Mouse (Mus musculus) fibroblast of lung, adult 2 months (primary cell): ENCODE measurements around the gene Slc43a1.
"Not testable (repeated sequence)": the region's sequence is repeated elsewhere in the genome, so short reads cannot be mapped to it uniquely, and the experiment has no call there.

Experiments used
- DNase-seq: peaks from one replicate; pipeline ENCODE4 v3.0.0-alpha.2; 2011; ENCODE audit warnings: low read depth

Slc43a1 gene

GRCm38 (mm10) chr2:84838593-84838949, at the start of gene Slc43a1:
Slc43a1 (plus strand) TSS chr2:84838850.
- no peak for DNase-seq

- DNase-seq, result no peak
Measured at GRCm38 (mm10) chr2:84790418-84790817, 48.2 kb upstream of the Slc43a1 start.

DNA sequence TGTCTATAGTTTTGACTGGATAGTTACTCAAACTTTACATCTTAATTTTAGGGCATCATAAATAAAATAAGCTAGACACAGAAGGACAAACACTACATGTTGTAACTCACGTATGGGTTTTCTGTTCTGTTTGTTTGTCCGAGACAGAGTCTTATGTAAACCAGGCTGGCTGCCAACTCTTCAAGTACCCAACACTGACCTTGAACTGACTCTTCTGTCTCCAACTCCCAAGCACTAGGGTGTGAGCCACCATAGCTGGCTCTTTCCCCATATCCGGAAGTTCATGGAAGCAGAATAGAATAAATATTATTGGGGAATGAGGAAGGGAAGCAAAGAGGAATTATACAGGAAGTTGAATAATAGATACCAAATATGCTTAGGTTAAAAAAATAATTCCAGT, 46.1 kb upstream of the Slc43a1 start:
- DNase-seq, result no peak

DNA sequence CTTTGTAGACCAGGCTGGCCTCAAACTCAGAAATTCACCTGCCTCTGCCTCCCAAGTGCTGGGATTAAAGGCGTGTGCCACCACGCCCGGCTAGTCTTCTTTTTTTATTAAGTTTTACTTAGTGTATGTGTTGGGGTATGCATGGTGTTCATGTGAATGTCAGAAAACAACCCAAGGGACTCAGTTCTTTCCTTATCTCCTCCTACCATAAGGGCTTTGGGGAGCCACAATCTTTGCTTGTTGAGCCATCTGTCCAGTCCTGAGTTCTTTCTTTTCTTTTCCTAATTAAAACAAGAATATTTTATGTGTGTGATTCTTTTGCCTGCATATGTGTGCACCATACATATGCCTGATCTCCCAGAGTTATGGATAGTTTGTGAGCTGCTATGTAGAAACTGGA, 45.5 kb upstream of the Slc43a1 start:
- DNase-seq, result no peak

DNA sequence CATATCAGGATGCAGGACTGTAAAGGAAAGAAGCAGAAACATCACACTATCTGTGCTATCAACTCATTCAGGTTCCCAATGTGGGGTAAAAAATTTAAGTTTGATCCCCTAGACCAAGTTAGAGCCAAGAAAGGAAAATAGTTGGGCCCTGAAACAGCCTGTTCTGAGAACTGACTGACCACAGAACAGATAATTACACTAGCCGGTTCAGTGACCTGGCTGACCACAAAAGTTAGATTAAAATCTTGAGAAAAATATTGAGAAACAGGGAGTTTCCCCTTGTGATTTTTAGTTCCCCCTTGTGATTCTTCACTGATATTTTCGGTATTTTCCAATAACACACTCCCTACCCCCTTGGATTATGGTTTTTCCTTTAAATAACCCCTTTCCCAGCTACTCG, 44.8 kb upstream of the Slc43a1 start:
- no peak for DNase-seq

GRCm38 (mm10) chr2:84797833-84798492, 40.7 kb upstream of the Slc43a1 start:
- DNase-seq, result no peak

DNA sequence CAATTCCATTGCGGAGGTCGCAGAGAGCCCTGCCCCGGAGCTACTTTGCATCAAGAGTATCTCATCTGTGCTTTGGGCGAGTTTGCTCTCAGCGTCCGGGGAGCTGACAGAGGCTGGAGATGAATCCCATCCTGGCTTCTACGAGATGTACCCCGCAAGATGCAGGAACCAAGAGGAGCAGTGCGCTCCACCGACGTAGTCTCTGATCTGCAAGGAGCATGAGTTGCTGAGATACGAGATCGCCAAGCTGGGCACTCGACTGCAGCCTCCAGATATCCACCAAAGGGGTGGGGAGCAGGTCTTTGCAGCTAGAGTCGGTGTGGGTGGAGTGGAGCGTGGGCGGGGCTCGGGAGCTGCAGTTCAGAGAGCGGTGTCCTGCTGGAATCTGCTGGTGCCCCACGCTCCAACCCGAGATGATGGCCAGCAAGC, 40.1 kb upstream of the Slc43a1 start, which contains the start of gene Ube2l6:
TSS of gene Ube2l6 (plus strand) at position 336 of the 429 bp plus-strand sequence.
- DNase-seq, result no peak

- DNase-seq, result peak; percentile 66
Measured at GRCm38 (mm10) chr2:84799041-84799561, 39.5 kb upstream of the Slc43a1 start.

GRCm38 (mm10) chr2:84800304-84800703, 38.3 kb upstream of the Slc43a1 start:
- no peak for DNase-seq

DNA sequence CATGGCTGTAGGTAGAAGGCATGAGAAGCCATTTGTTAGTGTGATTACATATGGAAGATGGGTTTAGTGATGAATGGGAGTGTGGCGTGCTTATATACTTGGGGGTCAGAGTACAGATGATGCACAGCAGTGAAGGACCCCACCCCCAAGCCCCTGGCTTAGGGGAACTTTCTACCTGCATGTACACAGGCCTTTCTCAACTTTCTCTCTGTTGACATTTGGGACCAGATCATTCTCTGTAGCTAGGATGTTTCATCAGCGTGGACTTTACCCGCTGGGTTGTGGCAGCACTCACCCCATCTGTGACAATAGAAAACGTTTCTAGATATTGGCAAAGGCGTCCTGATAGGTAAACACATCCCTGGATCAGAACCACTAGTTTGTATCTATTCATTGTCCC, 37.4 kb upstream of the Slc43a1 start:
- not testable (repeated sequence) for DNase-seq

DNA sequence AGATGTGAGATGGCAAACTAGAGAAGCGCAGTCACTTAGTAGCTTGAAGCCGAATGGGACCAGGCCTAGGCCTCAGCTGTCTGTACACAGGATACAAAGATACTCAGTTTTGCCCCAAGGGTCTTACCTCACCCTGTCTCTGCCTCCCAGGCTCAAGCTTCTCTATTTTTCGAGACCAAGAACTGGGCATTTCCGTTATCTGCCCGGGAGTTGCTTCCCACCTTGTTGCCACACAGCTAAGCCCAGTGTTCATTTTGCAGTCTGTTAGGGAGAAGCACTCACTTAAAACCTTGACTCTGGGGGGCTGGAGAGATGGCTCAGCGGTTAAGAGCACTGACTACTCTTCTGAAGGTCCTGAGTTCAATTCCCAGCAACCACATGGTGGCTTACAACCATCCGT, 34.7 kb upstream of the Slc43a1 start:
- no peak for DNase-seq

GRCm38 (mm10) chr2:84806546-84806945, 32.1 kb upstream of the Slc43a1 start:
- DNase-seq, result no peak

GRCm38 (mm10) chr2:84809330-84809729, 29.3 kb upstream of the Slc43a1 start:
- DNase-seq, result no peak

GRCm38 (mm10) chr2:84810526-84810885, 28.1 kb upstream of the Slc43a1 start:
- DNase-seq, result no peak

- peak; percentile 72 for DNase-seq
Measured at GRCm38 (mm10) chr2:84810886-84811577, 27.6 kb upstream of the Slc43a1 start.

DNA sequence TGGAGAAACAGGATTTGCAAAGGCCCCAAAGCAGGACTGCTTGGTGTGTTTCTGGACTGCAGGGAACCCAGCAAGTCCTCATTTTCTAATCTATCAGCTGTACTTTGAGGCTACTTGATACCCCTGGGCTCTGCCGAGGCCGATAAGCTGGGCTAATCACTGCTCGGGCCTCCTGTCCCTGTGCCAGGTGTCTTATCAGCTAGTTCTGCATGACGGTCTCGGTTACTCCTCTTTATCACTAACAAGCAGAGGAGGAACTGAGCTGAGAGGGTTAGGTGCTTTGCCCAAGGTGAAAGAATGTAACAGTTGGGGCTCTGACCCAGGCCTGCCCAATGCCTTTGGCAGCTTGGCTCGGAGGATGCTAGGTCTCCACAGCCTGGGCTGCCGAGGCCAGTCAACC, 26.8 kb upstream of the Slc43a1 start:
- no peak for DNase-seq

DNA sequence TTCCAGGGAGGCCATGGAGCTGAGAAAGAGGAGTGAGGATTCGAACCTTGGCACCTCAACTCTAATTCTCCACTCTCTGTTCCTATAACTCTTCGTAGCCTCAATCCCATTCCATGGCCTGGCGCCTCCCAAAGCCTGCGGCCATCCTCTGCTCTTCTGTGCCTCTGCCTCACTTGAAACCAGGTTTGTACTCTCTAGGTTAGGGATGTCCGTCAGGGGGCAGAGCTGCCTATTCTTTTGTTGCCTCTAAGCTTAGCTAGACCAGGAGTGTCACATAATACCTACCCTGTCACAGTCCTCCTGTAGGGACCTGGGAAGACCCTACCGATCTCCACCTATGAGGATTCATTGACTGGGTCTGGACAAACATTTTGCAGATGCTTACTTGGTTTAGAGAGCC, 26.0 kb upstream of the Slc43a1 start:
- no peak for DNase-seq

DNA sequence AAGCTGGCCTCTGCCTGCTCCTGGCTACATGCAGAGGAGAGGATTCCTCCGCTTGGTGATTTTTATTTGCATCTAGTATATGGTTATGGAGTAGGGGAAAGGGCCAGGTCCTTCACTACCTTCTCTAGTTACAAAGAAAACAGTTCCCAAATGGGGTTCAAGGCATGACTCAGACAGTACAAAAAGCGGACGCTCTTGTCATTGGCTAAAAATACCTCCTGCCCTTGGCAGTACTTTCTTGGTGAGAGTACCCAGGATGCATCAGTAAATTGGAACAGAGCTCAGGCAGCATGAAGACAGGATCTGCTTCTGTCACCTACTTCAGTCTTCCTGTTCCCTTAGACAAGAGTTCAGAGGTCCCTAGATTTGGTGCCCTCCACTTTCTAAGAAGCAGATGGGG, 18.8 kb upstream of the Slc43a1 start:
- DNase-seq, result no peak

GRCm38 (mm10) chr2:84822552-84822951, 16.1 kb upstream of the Slc43a1 start, which contains the start of gene Smtnl1:
Smtnl1 (minus strand) TSS chr2:84822652.
- no peak for DNase-seq

DNA sequence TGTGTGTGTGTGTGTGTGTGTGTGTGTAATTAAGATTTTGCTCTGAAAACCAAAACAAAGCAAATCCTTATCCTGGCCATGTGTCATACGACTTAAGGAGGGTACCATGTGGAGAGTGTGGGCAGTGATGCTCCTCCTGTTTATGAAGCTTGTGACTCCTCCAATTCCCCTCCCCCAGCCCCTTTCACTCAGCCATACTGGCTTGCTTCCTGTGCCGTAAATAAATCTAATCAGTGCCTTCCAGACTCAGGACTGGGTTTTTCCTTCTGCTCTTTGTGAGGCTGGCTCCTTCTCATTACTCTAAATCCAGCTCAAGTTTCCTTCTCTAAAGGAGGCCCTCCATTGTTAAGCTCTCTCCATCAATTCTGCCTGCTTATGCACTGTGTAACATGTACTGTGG, 15.4 kb upstream of the Slc43a1 start:
- DNase-seq, result no peak

GRCm38 (mm10) chr2:84826488-84827282, 12.0 kb upstream of the Slc43a1 start, which contains the start of gene Timm10:
Timm10 (plus strand) TSS chr2:84826997.
- peak; percentile 85 for DNase-seq

DNA sequence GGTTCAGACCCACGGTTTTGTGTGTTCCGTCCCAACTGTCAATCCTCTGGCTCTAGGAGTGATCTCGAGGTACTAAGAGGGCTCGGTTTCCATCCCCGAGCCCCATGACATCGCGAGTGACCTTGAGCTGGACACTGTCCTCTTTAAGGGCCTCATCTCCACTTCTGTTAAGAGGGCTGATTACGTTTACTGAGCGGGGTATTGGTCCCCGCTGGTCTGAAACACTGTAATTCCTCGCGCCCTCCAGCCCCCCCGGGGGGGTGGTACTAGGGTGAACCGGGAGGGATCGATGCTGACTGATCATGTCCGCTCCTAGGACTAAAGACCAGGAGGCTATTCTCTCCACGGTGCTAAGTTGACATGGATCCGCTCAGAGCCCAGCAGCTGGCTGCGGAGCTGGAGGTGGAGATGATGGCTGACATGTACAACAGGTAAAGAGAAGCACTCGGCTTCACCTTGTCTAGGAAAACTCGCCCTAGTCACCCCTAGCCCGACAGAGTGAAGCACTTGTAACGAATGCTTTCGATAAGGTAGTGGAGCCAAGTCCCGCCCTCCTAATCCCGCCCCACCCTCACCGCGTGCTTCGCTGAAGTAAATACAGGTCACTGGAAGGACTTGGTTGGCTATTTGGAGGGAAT, 11.2 kb upstream of the Slc43a1 start:
- DNase-seq, result no peak
